Mouse (Mus musculus) kidney, embryonic 14.5 days (tissue): Measurements from ENCODE around the gene Abi1. TPM values are rescaled to one million over a fixed set of nuclear protein-coding genes. Genes with fewer than 3 reads are reported as not detected.
"Not testable (repeated sequence)": the region's sequence is repeated elsewhere in the genome, so short reads cannot be mapped to it uniquely, and the experiment has no call there.

Source experiments
- ATAC-seq: fragments of 200-750 bp; cut with Nextera tagmentation; 2 replicates; pipeline ENCODE4 v1.8.0; 2017; ENCODE audit warnings: moderate number of reproducible peaks, mild to moderate bottlenecking, moderate TSS enrichment, moderate library complexity; ENCODE audit not compliant: low FRiP score, low TSS enrichment
- H3K27ac ChIP-seq: fragments of 300-500 bp; sonication (generic); 2 replicates; pipeline ENCODE4 v1.5.1; 2014; ENCODE audit warnings: low read depth, mild to moderate bottlenecking, low read length, moderate library complexity, mixed read lengths
- H3K27me3 ChIP-seq: fragments of 300-500 bp; sonication (generic); 2 replicates; pipeline ENCODE4 v1.6.1; 2014; ENCODE audit warnings: mild to moderate bottlenecking, low read length; ENCODE audit not compliant: control insufficient read depth, insufficient read depth
- H3K36me3 ChIP-seq: fragments of 300-500 bp; sonication (generic); 2 replicates; pipeline ENCODE4 v1.6.1; 2014; ENCODE audit warnings: low read length, mixed read lengths; ENCODE audit not compliant: control insufficient read depth, insufficient read depth
- H3K4me1 ChIP-seq: fragments of 300-500 bp; sonication (generic); 2 replicates; pipeline ENCODE4 v1.6.1; 2014; ENCODE audit warnings: low read length, mixed read lengths; ENCODE audit not compliant: control insufficient read depth, insufficient read depth
- H3K4me2 ChIP-seq: fragments of 300-500 bp; sonication (generic); replicated peaks from 2 replicates; pipeline ENCODE4 v1.6.1; 2014; ENCODE audit warnings: low read depth, mild to moderate bottlenecking, low read length
- H3K4me3 ChIP-seq: fragments of 300-500 bp; sonication (generic); 2 replicates; pipeline ENCODE4 v1.5.1; 2014; ENCODE audit warnings: mild to moderate bottlenecking, low read length
- H3K9ac ChIP-seq: fragments of 300-500 bp; sonication (generic); 2 replicates; pipeline ENCODE4 v1.6.1; 2014; ENCODE audit warnings: low read depth, mild to moderate bottlenecking, low read length, moderate library complexity
- H3K9me3 ChIP-seq: fragments of 300-500 bp; sonication (generic); 2 replicates; pipeline ENCODE4 v1.6.1; 2016; ENCODE audit warnings: low read length; ENCODE audit not compliant: control insufficient read depth
- WGBS: fragments of 180-500 bp; shearing (Covaris S2); extraction: QIAGEN DNeasy Blood & Tissue Kit; methylation state at CpG from one replicate; pipeline ENCODE4 v1.1.7; 2014; 5-methylcytosine and 5-hydroxymethylcytosine counted together
- polyA plus RNA-seq: library from polyadenylated mRNA; unstranded; fragments of >200 nt; fragmentation: Nextera tagmentation; extraction: Ambion mirVana; gene quantifications from 2 replicates; pipeline ENCODE4 v1.2.1, GENCODE M21; 2014

Gene Abi1
- polyA plus RNA-seq, 1 experiment from 2014 or later: 49.1 TPM

GRCm38 (mm10) chr2:22962242-22962641 is 77.8 kb downstream of the Abi1 start:
- no peak overlapping the region for H3K9ac ChIP-seq
- ATAC-seq: no peak

GRCm38 (mm10) chr2:22961681-22962080 is 78.4 kb downstream of the Abi1 start:
- H3K27ac ChIP-seq: no peak overlapping the region
- no peaks in the 10 kb centered on the region for H3K4me1 ChIP-seq
- H3K4me3 ChIP-seq: no peak overlapping the region
- no peaks in the 10 kb centered on the region for H3K27me3 ChIP-seq
- no peak overlapping the region for H3K4me2 ChIP-seq
- H3K9me3 ChIP-seq: no peaks in the 10 kb centered on the region
- H3K9ac ChIP-seq: no peak overlapping the region
- no peak for ATAC-seq
- 97% methylated on average over 2 of the region's 2 CpGs for WGBS
- H3K36me3 ChIP-seq: peaks cover 3% of the 10 kb centered on the region; the same call in 1 of the 2 replicates

More at GRCm38 (mm10) chr2:22962242-22962641, 77.8 kb downstream of the Abi1 start:
- Histone ChIP-seq H3K4me2 (no peak overlapping the region), H3K4me3 (no peak overlapping the region), H3K36me3 (peaks cover 3% of the 10 kb centered on the region; the same call in 1 of the 2 replicates), H3K27me3 (no peaks in the 10 kb centered on the region), H3K4me1 (no peaks in the 10 kb centered on the region), H3K9me3 (no peaks in the 10 kb centered on the region), H3K27ac (no peak overlapping the region)
- 88% methylated on average over 8 of the region's 8 CpGs for WGBS

GRCm38 (mm10) chr2:22957415-22957814 is 82.6 kb downstream of the Abi1 start:
- no peak overlapping the region for H3K4me3 ChIP-seq
- H3K4me1 ChIP-seq: no peaks in the 10 kb centered on the region
- no peak for ATAC-seq
- H3K9ac ChIP-seq: no peak overlapping the region
- no peak overlapping the region for H3K4me2 ChIP-seq
- no peaks in the 10 kb centered on the region for H3K27me3 ChIP-seq
- 92% methylated on average over 1 of the region's 1 CpGs for WGBS
- peaks cover 3% of the 10 kb centered on the region; the same call in 1 of the 2 replicates for H3K36me3 ChIP-seq
- H3K27ac ChIP-seq: no peak overlapping the region
- H3K9me3 ChIP-seq: no peaks in the 10 kb centered on the region

- no peaks in the 10 kb centered on the region for H3K27me3 ChIP-seq
- peaks cover 3% of the 10 kb centered on the region; the same call in 1 of the 2 replicates for H3K36me3 ChIP-seq
- no peak overlapping the region for H3K4me3 ChIP-seq
- H3K27ac ChIP-seq: no peak overlapping the region
- 84% methylated on average over 5 of the region's 5 CpGs for WGBS
- no peak overlapping the region for H3K4me2 ChIP-seq
- H3K9me3 ChIP-seq: no peaks in the 10 kb centered on the region
- no peak for ATAC-seq
- H3K9ac ChIP-seq: no peak overlapping the region
- no peaks in the 10 kb centered on the region for H3K4me1 ChIP-seq
Observed at GRCm38 (mm10) chr2:22955914-22956313, 84.1 kb downstream of the Abi1 start.

- no peak overlapping the region for H3K9ac ChIP-seq
- no peaks in the 10 kb centered on the region for H3K9me3 ChIP-seq
- no peak for ATAC-seq
- H3K4me2 ChIP-seq: no peak overlapping the region
- H3K4me3 ChIP-seq: no peak overlapping the region
- H3K4me1 ChIP-seq: no peaks in the 10 kb centered on the region
- WGBS: 82% methylated on average over 4 of the region's 4 CpGs
- H3K27ac ChIP-seq: no peak overlapping the region
- H3K36me3 ChIP-seq: no peaks in the 10 kb centered on the region; the same call in 1 of the 2 replicates
- no peaks in the 10 kb centered on the region for H3K27me3 ChIP-seq
Observed at GRCm38 (mm10) chr2:22954278-22954677, 85.8 kb downstream of the Abi1 start.

- H3K27ac ChIP-seq: no peak overlapping the region
- no peak overlapping the region for H3K4me3 ChIP-seq
- H3K9me3 ChIP-seq: no peaks in the 10 kb centered on the region
- no peaks in the 10 kb centered on the region for H3K4me1 ChIP-seq
- H3K27me3 ChIP-seq: no peaks in the 10 kb centered on the region
- WGBS: 58% methylated on average over 4 of the region's 4 CpGs
- ATAC-seq: no peak
- no peaks in the 10 kb centered on the region; the same call in 1 of the 2 replicates for H3K36me3 ChIP-seq
- no peak overlapping the region for H3K9ac ChIP-seq
- H3K4me2 ChIP-seq: no peak overlapping the region
Observed at GRCm38 (mm10) chr2:22949956-22950355, 90.1 kb downstream of the Abi1 start.

- Histone ChIP-seq H3K4me3 (no peak overlapping the region), H3K27me3 (no peaks in the 10 kb centered on the region), H3K9ac (no peak overlapping the region), H3K9me3 (no peaks in the 10 kb centered on the region), H3K27ac (no peak overlapping the region), H3K36me3 (peaks cover 30% of the 10 kb centered on the region; the same call in 1 of the 2 replicates), H3K4me2 (no peak overlapping the region), H3K4me1 (no peaks in the 10 kb centered on the region)
- WGBS: 86% methylated on average over 1 of the region's 1 CpGs
- ATAC-seq: no peak
Observed at GRCm38 (mm10) chr2:22933556-22933955, 106.5 kb downstream of the Abi1 start.

GRCm38 (mm10) chr2:22928259-22928658 is 111.8 kb downstream of the Abi1 start:
- no peak for ATAC-seq
- WGBS: 91% methylated on average over 2 of the region's 2 CpGs

GRCm38 (mm10) chr2:22925911-22926310 is 114.1 kb downstream of the Abi1 start:
- not testable (repeated sequence) for H3K9ac ChIP-seq, H3K27me3 ChIP-seq, H3K4me3 ChIP-seq, H3K4me2 ChIP-seq, H3K27ac ChIP-seq, H3K9me3 ChIP-seq, H3K4me1 ChIP-seq, ATAC-seq
- 90% methylated on average over 2 of the region's 3 CpGs for WGBS
- peaks cover 20% of the 10 kb centered on the region; the same call in 1 of the 2 replicates for H3K36me3 ChIP-seq

More at GRCm38 (mm10) chr2:22928259-22928658, 111.8 kb downstream of the Abi1 start:
- no peaks in the 10 kb centered on the region for H3K9me3 ChIP-seq
- H3K36me3 ChIP-seq: peaks cover 24% of the 10 kb centered on the region; the same call in 1 of the 2 replicates
- H3K9ac ChIP-seq: no peak overlapping the region
- no peaks in the 10 kb centered on the region for H3K4me1 ChIP-seq
- no peaks in the 10 kb centered on the region for H3K27me3 ChIP-seq
- H3K4me2 ChIP-seq: no peak overlapping the region
- H3K4me3 ChIP-seq: no peak overlapping the region
- no peak overlapping the region for H3K27ac ChIP-seq
